Mouse (Mus musculus): ENCODE measurements around the gene Arxes2. TPM values are rescaled to one million over a fixed set of nuclear protein-coding genes. Genes with fewer than 3 reads are reported as not detected.
A peak's percentile ranks its signal among the peaks of the same experiment; 100 is the strongest.
"Not testable (repeated sequence)": the region's sequence is repeated elsewhere in the genome, so short reads cannot be mapped to it uniquely, and the experiment has no call there.

Arxes2 gene
- 74.2 and 78.4 TPM in 2 replicates for polyA plus RNA-seq (2014; fragmentation: Nextera tagmentation; extraction: Ambion mirVana)

DNA sequence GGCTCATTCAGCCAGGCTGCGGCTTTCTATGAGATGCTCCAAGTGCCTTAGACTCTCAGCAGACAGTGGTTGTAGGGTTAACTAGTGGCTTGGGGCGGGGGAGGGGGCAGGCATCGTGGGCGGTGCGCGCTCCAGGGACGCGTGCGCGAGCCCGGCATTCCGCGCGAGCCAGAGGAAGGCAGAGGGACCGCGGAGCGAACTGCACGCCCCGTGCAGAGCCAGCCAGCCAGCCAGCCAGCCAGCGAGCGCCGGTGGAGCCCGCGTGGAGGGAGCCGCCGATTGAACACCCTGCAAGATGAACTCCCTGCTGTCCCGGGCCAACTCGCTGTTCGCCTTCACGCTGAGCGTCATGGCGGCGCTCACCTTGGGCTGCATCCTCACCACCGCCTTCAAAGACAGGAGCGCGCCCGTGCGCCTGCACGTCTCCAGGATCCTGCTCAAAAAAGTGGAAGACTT, at the start of gene Arxes2:
Arxes2 (plus strand) TSS at position 161 of the 456 bp plus-strand sequence.
- H3K4me1 ChIP-seq (ENCODE audit: control insufficient read depth in 2 of 2, insufficient read depth in 2 of 2, low read length in 2 of 2); H3K9me3 ChIP-seq (ENCODE audit: control insufficient read depth, low read length); H3K36me3 ChIP-seq (ENCODE audit: control insufficient read depth, insufficient read depth, low read length); H3K27ac ChIP-seq (replicated peaks in 1 of 2; ENCODE audit: control insufficient read depth in 1 of 2, insufficient read depth in 1 of 2, low read depth in 2 of 2, low read length in 2 of 2); H3K27me3 ChIP-seq (ENCODE audit: control insufficient read depth, insufficient read depth, low read length): not testable (repeated sequence)
- 11% methylated on average over 10 of the region's 39 CpGs for WGBS
- Histone ChIP-seq H3K4me3 (ENCODE audit: control insufficient read depth in 1 of 2, insufficient read depth in 1 of 2, low read depth in 1 of 2, low read length in 2 of 2) (peak within 1 kb of the TSS; percentile 29 to 35), H3K9ac (ENCODE audit: low read length) (0 out of 2 replicates have a peak within 1 kb of the TSS, but pooled peaks have one; percentile 4), H3K4me2 (ENCODE audit: low read length) (peak within 1 kb of the TSS; percentile 59)
- ATAC-seq (ENCODE audit: insufficient number of reproducible peaks, insufficient read depth, low FRiP score, low read depth), result peak; percentile 89

DNA sequence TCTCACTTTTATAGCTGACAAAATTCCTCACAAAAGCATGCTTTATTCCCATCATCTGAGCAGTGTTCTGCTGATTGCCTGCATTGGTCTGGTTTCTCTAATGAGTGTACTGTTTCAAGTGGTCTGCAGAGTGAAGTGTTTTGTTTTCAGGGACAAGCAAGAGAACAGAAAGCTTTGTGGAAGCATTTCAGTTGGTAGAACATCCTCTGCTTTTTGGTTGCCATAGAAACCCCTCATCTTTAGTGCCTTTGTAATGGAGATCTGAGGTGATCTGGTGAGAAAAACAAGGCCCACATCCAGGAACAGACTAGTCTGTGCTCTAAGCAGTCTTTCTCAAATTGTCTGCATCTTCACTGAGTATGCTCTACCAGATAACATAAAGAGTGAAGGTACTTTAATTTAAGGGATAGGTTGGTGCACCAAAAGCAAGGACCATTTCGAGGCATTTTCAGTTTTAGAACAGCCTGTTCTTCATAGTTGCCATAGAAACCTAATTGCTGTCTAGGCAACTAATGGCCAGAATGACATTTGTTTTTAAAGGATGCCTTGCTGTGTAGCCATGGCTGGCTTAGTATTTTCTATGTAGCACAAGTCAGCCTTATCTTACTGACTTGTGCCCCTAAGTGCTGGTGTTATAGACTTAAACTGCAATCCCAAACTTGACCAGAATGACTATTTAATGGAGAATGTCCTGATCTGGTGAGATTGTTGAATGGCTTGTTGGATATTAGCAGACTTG, 44.8 kb upstream of the Arxes2 start:
- ATAC-seq (ENCODE audit: insufficient number of reproducible peaks, insufficient read depth, low FRiP score, low read depth), result no peak
- no peak overlapping the region for H3K4me2 ChIP-seq (ENCODE audit: low read length)
- no peaks in the 10 kb centered on the region for H3K36me3 ChIP-seq (ENCODE audit: control insufficient read depth, insufficient read depth, low read length)
- WGBS, result 64% methylated on average over 1 of the region's 1 CpGs
- H3K9ac ChIP-seq (ENCODE audit: low read length), result no peak overlapping the region
- no peaks in the 10 kb centered on the region for H3K27me3 ChIP-seq (ENCODE audit: control insufficient read depth, insufficient read depth, low read length)
- no peaks in the 10 kb centered on the region for H3K9me3 ChIP-seq (ENCODE audit: control insufficient read depth, low read length)
- H3K27ac ChIP-seq (replicated peaks in 1 of 2; ENCODE audit: control insufficient read depth in 1 of 2, insufficient read depth in 1 of 2, low read depth in 2 of 2, low read length in 2 of 2), result no peak overlapping the region
- no peaks in the 10 kb centered on the region for H3K4me1 ChIP-seq (ENCODE audit: control insufficient read depth in 2 of 2, insufficient read depth in 2 of 2, low read length in 2 of 2)
- no peak overlapping the region for H3K4me3 ChIP-seq (ENCODE audit: control insufficient read depth in 1 of 2, insufficient read depth in 1 of 2, low read depth in 1 of 2, low read length in 2 of 2)

DNA sequence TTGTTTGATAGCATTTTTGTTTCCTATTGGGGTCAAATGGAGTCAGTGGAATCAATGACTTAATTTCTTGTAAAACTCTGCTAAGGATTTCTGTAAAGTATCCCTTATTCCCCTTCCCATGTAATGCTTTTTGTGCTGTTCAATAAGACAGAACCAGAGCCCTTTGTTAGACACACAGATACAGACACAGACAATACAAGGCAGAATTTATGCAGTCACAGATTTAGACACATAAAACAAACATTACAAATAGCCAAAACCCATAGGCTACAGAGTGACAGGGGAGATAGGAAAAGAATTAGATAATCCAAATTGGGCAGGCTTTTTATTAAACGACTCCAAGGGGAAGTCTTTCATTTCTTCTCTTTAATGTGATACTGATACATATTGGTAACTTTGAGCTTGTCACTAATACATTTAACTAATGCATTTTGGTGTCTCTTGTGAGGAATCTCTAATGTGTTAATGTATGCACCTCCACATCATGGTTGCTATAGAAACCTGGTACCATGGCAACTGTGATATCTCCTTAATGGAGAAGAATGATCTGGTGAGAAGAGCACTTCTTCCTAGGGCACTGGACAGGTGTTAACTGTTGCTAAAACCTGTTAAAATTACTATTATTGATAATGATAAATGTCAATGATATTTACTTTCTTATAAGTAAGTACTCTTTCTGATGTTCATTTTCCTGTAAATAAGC, 36.5 kb upstream of the Arxes2 start:
- no peak overlapping the region for H3K27ac ChIP-seq (replicated peaks in 1 of 2; ENCODE audit: control insufficient read depth in 1 of 2, insufficient read depth in 1 of 2, low read depth in 2 of 2, low read length in 2 of 2)
- H3K9ac ChIP-seq (ENCODE audit: low read length), result no peak overlapping the region
- no peak overlapping the region for H3K4me3 ChIP-seq (ENCODE audit: control insufficient read depth in 1 of 2, insufficient read depth in 1 of 2, low read depth in 1 of 2, low read length in 2 of 2)

DNA sequence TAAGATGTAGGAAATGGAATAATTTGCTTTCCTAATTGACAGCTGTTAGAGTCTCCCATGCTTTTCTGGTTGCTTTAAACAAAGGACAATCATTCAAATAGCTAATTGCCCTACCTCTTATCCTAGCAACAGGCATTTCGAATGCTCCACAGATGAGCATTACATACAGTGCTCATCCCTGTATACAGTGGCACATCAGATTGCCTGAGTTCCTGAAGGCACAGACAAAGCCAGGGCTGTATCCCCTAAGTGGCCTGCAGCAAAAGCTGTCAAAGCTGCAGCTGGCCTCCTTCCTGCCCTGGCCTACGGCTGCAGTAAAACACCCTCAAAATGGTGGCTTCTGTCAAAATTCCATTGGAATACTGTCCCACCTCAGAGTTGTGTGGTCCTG, 35.9 kb upstream of the Arxes2 start:
- ATAC-seq (ENCODE audit: insufficient number of reproducible peaks, insufficient read depth, low FRiP score, low read depth), result no peak
- no peaks in the 10 kb centered on the region for H3K27me3 ChIP-seq (ENCODE audit: control insufficient read depth, insufficient read depth, low read length)
- no peak overlapping the region for H3K4me2 ChIP-seq (ENCODE audit: low read length)
- no peaks in the 10 kb centered on the region for H3K9me3 ChIP-seq (ENCODE audit: control insufficient read depth, low read length)
- H3K4me3 ChIP-seq (ENCODE audit: control insufficient read depth in 1 of 2, insufficient read depth in 1 of 2, low read depth in 1 of 2, low read length in 2 of 2), result no peak overlapping the region
- peaks cover 0 to 3% of the 10 kb centered on the region in 2 experiments; a peak in 1 of 4 replicates for H3K4me1 ChIP-seq (ENCODE audit: control insufficient read depth in 2 of 2, insufficient read depth in 2 of 2, low read length in 2 of 2)
- no peaks in the 10 kb centered on the region for H3K36me3 ChIP-seq (ENCODE audit: control insufficient read depth, insufficient read depth, low read length)
- H3K27ac ChIP-seq (replicated peaks in 1 of 2; ENCODE audit: control insufficient read depth in 1 of 2, insufficient read depth in 1 of 2, low read depth in 2 of 2, low read length in 2 of 2), result 0 out of 4 replicates have a peak overlapping the region, but pooled peaks of 1 of the 2 experiments have one; percentile 64
- 65% methylated on average over 2 of the region's 2 CpGs for WGBS
- H3K9ac ChIP-seq (ENCODE audit: low read length), result no peak overlapping the region

More for the DNA sequence above, 36.5 kb upstream of the Arxes2 start:
- Histone ChIP-seq H3K4me1 (ENCODE audit: control insufficient read depth in 2 of 2, insufficient read depth in 2 of 2, low read length in 2 of 2) (peaks cover 0 to 3% of the 10 kb centered on the region in 2 experiments; a peak in 1 of 4 replicates), H3K36me3 (ENCODE audit: control insufficient read depth, insufficient read depth, low read length) (no peaks in the 10 kb centered on the region), H3K4me2 (ENCODE audit: low read length) (no peak overlapping the region), H3K27me3 (ENCODE audit: control insufficient read depth, insufficient read depth, low read length) (no peaks in the 10 kb centered on the region), H3K9me3 (ENCODE audit: control insufficient read depth, low read length) (no peaks in the 10 kb centered on the region)
- WGBS, result 66% methylated on average over 1 of the region's 1 CpGs
- ATAC-seq (ENCODE audit: insufficient number of reproducible peaks, insufficient read depth, low FRiP score, low read depth), result no peak

DNA sequence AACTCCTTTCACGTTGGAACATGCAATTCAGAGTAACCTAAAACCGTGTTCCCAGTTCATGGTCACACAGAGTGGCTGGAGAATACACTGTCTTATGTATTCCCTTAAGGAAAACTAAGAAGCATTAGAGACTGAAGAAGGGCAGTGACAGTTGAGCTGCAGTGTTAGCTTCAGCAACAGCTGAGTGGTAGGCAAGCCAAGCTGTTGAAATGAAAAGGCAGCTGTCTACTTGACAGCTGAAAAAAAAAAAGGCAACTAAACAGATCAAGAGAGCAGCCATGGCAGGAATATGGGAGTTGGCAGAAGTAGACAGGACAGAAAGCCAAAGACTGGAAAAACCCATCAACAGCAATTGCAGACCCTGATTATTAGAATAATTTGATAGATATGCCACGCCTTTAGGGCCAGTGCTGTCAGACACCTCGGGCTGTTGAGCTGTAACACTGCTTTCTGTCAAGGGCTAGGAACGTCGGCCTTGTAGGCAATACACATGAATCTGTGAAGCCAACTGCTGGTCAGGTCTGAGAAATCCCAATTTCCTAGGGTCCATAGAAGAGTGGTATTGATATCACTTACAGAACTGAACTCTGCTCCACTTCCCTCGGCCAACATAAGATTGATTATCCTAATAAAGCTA, 34.9 kb upstream of the Arxes2 start:
- no peak overlapping the region for H3K4me3 ChIP-seq (ENCODE audit: control insufficient read depth in 1 of 2, insufficient read depth in 1 of 2, low read depth in 1 of 2, low read length in 2 of 2)
- H3K4me1 ChIP-seq (ENCODE audit: control insufficient read depth in 2 of 2, insufficient read depth in 2 of 2, low read length in 2 of 2), result peaks cover 0 to 3% of the 10 kb centered on the region in 2 experiments; a peak in 1 of 4 replicates
- H3K9me3 ChIP-seq (ENCODE audit: control insufficient read depth, low read length), result no peaks in the 10 kb centered on the region
- H3K27me3 ChIP-seq (ENCODE audit: control insufficient read depth, insufficient read depth, low read length), result no peaks in the 10 kb centered on the region
- WGBS, result 46% methylated on average over 7 of the region's 7 CpGs
- H3K36me3 ChIP-seq (ENCODE audit: control insufficient read depth, insufficient read depth, low read length), result no peaks in the 10 kb centered on the region
- H3K4me2 ChIP-seq (ENCODE audit: low read length), result no peak overlapping the region
- H3K27ac ChIP-seq (replicated peaks in 1 of 2; ENCODE audit: control insufficient read depth in 1 of 2, insufficient read depth in 1 of 2, low read depth in 2 of 2, low read length in 2 of 2), result peak overlapping the region; percentile 39 to 64; a peak in 2 of 4 replicates
- ATAC-seq (ENCODE audit: insufficient number of reproducible peaks, insufficient read depth, low FRiP score, low read depth), result no peak
- no peak overlapping the region for H3K9ac ChIP-seq (ENCODE audit: low read length)

DNA sequence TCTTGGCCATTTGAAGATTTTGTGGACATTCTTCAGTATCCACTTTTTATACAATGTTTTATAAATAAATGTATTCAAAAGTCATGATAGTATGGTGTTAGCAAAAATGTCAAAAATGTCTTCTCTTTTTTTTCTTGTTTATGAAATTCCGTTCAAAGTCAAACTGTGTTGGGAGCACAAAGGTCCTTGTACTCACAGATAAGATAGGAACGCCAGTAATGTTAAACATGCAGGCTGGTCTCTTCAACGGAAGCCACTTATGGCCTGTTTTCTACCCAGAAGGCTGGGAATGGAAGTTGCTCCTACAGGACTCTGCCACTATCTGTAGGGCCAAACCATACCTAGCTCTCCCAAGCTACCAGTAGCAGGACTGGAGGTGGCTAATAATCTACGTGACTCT, 34.1 kb upstream of the Arxes2 start:
- Histone ChIP-seq H3K4me2 (ENCODE audit: low read length) (no peak overlapping the region), H3K27me3 (ENCODE audit: control insufficient read depth, insufficient read depth, low read length) (no peaks in the 10 kb centered on the region), H3K36me3 (ENCODE audit: control insufficient read depth, insufficient read depth, low read length) (no peaks in the 10 kb centered on the region), H3K27ac (replicated peaks in 1 of 2; ENCODE audit: control insufficient read depth in 1 of 2, insufficient read depth in 1 of 2, low read depth in 2 of 2, low read length in 2 of 2) (peak overlapping the region; percentile 73 to 81; a peak in 3 of 4 replicates), H3K4me3 (ENCODE audit: control insufficient read depth in 1 of 2, insufficient read depth in 1 of 2, low read depth in 1 of 2, low read length in 2 of 2) (no peak overlapping the region), H3K9me3 (ENCODE audit: control insufficient read depth, low read length) (no peaks in the 10 kb centered on the region), H3K4me1 (ENCODE audit: control insufficient read depth in 2 of 2, insufficient read depth in 2 of 2, low read length in 2 of 2) (peaks cover 0 to 3% of the 10 kb centered on the region in 2 experiments; a peak in 1 of 4 replicates), H3K9ac (ENCODE audit: low read length) (no peak overlapping the region)
- ATAC-seq (ENCODE audit: insufficient number of reproducible peaks, insufficient read depth, low FRiP score, low read depth), result no peak
- WGBS, result 45% methylated on average over 4 of the region's 4 CpGs

DNA sequence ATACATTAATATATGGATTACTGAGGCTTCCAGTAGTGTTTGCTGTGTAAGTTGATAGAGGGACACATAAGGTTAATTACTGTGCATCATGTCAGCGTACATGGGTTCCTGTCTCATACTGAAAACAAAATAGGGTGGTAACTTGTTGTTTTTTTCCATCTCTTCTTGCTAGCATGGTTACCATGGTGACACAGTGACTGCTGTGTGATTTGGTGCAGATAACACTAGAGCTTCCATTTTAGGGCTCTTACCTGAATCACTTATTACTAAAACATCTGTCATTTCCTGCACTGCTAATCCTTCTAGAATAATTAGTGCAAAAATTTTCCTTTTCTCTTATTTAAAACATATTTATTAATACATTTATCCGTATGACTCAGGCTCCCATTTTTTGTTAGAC, 31.3 kb upstream of the Arxes2 start:
- no peak overlapping the region for H3K4me3 ChIP-seq (ENCODE audit: control insufficient read depth in 1 of 2, insufficient read depth in 1 of 2, low read depth in 1 of 2, low read length in 2 of 2)
- H3K36me3 ChIP-seq (ENCODE audit: control insufficient read depth, insufficient read depth, low read length), result no peaks in the 10 kb centered on the region
- H3K9me3 ChIP-seq (ENCODE audit: control insufficient read depth, low read length), result no peaks in the 10 kb centered on the region
- H3K4me2 ChIP-seq (ENCODE audit: low read length), result no peak overlapping the region
- H3K9ac ChIP-seq (ENCODE audit: low read length), result no peak overlapping the region
- peaks cover 0 to 3% of the 10 kb centered on the region in 2 experiments; a peak in 1 of 4 replicates for H3K4me1 ChIP-seq (ENCODE audit: control insufficient read depth in 2 of 2, insufficient read depth in 2 of 2, low read length in 2 of 2)
- no peaks in the 10 kb centered on the region for H3K27me3 ChIP-seq (ENCODE audit: control insufficient read depth, insufficient read depth, low read length)
- WGBS, result 72% methylated on average over 2 of the region's 2 CpGs
- no peak for ATAC-seq (ENCODE audit: insufficient number of reproducible peaks, insufficient read depth, low FRiP score, low read depth)
- H3K27ac ChIP-seq (replicated peaks in 1 of 2; ENCODE audit: control insufficient read depth in 1 of 2, insufficient read depth in 1 of 2, low read depth in 2 of 2, low read length in 2 of 2), result no peak overlapping the region

Data from heart, embryonic 14.5 days (tissue).